Mouse (Mus musculus) frontal cortex, adult 2 months (tissue): ENCODE results near the gene Khk. TPM values are rescaled to one million over a fixed set of nuclear protein-coding genes. Genes with fewer than 3 reads are reported as not detected.

Source experiments
- DNase-seq, 2 experiments: peaks; one replicate each; pipeline ENCODE4 v3.0.0; 2022; ENCODE audit warnings: low spot score in 1 of 2; ENCODE audit errors: extremely low spot score in 1 of 2
- polyA plus RNA-seq: library from polyadenylated mRNA; depleted of rRNA; stranded (reverse); fragments of >200 nt; gene quantifications from 2 replicates; pipeline ENCODE4 v1.2.3, GENCODE M21; 2012

The Khk gene
- polyA plus RNA-seq, 1 experiment, result 30.6 TPM

GRCm38 (mm10) chr5:30931378-30931777 is 10.1 kb downstream of the Khk start:
- no peak for DNase-seq

- no peak for DNase-seq
Observed at GRCm38 (mm10) chr5:30933705-30934104, 12.5 kb downstream of the Khk start.

DNA sequence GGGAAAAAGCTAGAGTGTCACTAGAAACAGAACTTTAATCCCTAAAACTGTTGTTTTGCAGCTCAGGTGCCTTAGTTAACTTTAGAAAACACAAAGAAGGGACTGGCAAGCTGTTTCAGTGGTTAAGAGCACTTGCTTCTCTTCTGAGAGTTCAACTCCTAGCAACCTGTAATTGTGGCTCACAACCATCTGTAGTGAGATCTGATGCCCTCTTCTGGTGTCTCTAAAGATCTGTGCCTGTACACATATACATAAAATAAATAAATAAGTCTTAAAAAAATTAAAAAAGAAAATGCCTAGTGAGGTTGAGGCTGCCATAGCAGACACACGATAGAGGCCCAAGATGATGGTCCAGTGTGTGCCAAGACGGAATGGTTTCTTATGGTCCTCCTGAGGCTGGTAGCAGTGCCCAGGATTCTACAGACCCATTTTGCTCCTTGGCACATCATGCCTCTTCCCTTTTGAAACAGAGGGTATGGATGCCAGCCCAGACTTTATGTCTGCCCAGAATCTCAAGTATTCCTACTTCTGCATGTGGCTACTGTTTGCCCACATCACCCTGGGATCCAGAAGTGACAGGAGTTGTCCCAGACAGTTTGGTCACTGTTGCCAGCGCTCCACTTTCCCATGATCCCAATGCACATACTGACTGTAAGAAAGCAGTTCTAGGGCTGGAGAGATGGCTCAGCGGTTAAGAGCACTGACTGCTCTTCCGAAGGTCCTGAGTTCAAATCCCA is 13.7 kb downstream of the Khk start:
- no peak for DNase-seq

DNA sequence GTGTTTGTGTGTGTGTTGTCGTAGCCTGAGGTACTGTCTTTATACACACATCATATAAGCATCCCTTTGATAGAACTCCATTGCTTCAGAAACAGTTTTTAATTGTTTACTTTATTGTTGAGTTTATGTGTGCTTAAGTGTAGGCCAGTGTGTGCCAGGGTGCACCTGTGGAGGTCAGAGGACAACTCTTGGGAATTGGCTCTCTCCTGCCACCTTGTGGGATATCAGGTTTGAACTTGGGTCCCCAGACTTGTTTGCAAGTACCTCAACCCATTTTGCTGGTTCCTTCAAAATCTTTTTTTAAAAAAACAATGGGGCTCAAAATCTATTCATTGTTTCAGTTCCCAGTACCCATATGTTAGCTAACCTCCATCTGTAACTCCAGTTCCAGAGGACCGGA is 21.8 kb downstream of the Khk start:
- DNase-seq, result no peak

GRCm38 (mm10) chr5:30944344-30944743 is 23.1 kb downstream of the Khk start:
- no peak for DNase-seq

DNA sequence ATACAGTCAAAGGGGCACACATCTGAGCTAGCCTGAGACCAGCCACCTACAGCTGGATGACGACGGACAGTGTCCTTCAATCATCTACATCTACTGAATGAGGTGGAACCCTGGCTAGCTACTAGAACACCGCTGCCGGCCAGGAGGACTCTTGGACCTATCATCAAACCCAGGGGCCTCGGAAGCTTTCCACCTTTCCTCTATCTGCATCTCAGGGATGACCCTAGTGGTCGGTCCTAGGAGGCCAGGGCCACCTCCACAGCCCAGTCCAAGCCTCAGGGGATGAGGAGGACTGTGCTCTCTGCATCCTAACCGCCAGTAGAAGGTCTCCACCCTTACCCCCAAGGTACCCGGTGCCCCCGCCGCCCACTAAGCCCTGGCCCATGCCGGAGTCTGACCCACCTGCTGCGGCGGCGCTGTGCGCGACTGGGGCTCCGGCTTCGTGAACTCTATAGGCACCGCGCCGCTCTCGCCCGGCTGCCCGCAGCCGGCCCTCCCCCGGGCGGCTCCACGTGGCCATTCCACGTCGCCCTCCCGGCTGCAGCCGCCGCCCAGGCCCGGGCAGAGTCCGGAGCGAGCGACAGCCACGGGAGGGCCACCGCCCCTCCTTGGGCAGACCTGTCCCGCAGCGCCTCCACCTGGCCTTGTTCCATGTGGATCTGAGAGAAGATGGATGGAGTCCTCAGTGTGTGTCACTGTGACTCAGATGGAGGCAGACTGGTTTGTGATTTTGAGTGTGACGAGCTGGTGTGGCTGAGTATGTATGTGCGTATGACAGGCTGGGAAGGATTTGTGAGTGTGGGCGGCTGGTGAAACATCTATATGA is 23.9 kb downstream of the Khk start, which contains the start of gene Cgref1:
Cgref1 (minus strand) TSS at position 636 of the 826 bp plus-strand sequence.
- peak; percentile 82 to 85 for DNase-seq

- DNase-seq, result no peak
Observed at GRCm38 (mm10) chr5:30948620-30949019, 27.4 kb downstream of the Khk start.

DNA sequence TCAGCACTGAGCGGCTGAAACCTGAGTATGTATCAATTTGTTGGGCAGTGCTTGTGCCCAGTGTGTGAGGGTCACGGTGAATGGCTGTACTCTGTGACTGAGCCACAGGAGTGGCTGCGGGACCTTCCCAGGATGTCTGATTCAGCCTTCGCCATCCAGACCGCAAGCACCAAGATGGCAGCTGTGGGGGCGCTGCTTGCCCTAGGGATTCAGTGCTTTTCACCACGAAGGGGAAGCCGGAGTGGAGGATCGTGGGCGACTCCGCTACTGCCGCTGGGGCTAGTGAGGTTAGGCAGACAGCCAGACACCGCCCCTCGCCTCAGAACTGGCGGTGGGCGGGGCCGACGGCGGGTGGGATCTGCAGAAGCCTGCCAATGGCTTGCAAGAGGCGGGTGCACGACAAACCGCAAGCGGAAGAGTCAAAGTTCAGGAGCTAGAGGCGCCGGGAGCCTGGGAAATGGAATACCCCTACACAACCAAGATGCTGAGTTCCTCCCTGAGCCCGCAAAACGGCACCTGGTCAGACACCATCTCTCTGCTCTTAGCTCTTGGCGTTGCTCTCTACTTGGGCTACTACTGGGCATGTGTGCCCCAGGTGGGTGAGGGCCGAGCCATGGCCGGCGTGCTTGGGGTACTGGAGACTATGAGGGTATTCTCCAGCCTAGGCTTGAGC is 28.6 kb downstream of the Khk start:
- DNase-seq, result peak; percentile 89 to 95

DNA sequence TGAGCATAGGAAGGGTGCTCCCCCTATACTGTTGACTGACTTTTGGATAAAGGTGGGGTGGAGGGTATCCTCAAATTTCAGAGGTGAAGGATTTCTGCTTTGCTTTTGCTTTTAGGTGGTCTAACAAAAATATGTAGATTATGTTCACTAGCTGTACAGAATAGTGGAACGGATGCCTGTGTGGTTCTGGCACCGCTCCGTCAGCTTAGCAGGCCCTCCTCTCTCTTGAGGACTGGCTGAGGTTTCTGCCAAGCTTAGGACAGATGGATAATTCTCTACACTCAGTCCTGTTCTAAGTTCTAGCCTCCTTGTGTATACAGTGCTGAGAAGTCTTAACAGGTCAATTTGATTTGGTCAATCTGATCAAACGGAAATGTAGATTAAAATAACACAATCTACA is 29.2 kb downstream of the Khk start:
- no peak for DNase-seq

DNA sequence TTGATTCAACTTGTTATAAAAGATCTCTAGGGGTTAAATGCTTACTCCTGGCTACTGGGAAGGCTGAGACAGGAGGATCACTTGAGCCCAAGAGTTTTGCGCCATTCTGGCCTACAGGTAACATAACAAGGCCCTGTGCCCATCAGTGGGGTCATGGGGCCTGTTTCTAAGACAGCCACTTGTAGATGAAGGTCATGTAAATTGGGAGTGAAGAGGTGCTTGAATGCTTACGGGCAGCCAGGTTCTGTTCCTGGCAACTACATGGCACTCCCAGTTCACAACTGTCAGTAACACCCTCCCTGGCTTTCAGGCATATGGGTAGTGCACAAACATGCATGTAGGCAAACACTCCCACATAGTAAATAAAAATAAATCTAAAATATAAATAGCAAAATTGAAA is 29.7 kb downstream of the Khk start:
- DNase-seq, result no peak

GRCm38 (mm10) chr5:30951706-30952105 is 30.5 kb downstream of the Khk start:
- DNase-seq, result no peak

- DNase-seq, result no peak
Observed at GRCm38 (mm10) chr5:30952551-30952950, 31.3 kb downstream of the Khk start.

GRCm38 (mm10) chr5:30954065-30954464 is 32.8 kb downstream of the Khk start:
- DNase-seq, result no peak

DNA sequence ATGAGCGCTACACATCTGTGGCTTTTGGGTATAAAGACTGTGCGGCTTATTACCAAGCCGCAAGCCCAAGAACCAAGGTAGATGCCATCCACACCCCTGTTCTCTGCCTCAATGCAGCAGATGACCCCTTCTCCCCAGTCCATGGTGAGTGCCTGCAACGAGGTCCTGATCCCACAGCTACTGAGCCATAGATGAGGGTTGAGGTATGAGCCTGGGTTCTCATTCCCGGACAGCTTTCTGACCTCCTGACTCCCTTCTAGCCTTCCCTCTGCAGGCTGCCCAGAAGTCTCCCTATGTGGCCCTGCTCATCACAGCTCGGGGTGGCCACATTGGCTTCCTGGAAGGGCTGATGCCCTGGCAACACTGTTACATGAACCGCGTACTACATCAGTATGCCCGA is 33.3 kb downstream of the Khk start:
- DNase-seq, result no peak

DNA sequence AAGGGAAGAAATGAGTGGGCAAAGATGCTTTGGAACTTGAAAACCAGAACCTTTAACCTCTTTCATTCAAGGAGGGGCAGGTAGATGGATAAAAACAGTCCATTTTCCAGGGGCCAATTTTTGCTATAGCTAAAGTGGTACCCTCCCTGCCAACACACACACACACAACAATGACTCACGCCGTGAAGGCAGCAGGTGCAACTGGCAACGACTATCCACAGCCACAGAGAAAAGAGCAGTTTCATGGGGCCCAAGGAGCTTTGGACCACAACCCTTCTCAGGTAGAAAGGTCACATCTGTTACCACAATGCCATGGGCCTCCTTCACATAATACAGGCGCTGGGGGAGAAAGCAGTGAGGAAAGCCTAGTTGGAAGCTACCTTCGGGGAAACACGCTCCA is 34.5 kb downstream of the Khk start:
- no peak for DNase-seq

GRCm38 (mm10) chr5:30957891-30958290 is 36.7 kb downstream of the Khk start:
- no peak for DNase-seq

- no peak for DNase-seq
Observed at GRCm38 (mm10) chr5:30959198-30959854, 38.1 kb downstream of the Khk start.

DNA sequence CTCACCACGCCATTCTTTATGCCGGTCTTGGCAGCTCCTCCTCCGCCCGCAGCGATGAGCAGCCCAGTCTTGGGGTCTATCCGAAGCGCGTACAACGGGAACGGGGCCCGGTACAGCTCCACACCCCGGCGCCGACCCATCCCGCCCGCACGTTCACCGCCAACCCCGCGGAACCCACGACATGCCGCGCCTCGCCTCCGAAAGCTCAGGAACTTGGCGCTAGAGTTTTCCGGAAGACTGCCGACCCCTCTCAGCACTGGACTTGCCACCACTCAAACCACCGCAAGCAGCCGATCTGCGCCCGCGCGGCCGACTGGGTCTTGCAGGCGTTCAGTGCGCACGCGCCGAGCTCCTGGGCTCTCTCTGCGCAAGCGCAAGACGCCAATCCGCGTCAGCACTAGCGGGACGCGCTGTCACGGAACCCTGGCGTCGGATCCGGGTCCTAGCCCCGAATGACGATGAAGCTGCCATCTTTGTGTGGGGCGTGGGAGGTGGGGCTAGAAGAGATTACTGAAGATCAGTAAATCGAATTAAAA is 38.8 kb downstream of the Khk start, which contains the start of gene Preb:
Preb (minus strand) TSS at position 396 of the 536 bp plus-strand sequence.
- peak; percentile 96 to 100 for DNase-seq

DNA sequence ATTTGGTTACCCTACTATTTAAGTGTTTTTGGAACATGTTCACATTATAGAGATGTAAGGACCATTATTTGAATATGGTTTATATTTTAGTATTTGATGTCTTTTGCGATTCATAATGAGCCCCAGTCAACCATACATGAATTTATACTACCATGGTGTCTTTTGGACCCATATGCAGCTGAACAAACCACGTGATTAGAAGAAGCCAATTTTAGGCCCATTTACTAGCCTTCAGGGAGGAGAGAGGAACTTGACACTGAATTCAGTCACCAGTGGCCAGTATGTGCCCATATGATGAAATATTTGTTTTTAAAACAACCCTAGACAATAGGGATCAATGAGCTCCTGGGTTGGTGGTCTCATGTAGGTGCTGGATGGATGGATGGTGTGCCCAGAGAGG is 39.6 kb downstream of the Khk start:
- no peak for DNase-seq
